Mouse (Mus musculus): ENCODE measurements around the gene Whrn. TPM values are rescaled to one million over a fixed set of nuclear protein-coding genes. Genes with fewer than 3 reads are reported as not detected.

The Whrn gene
- polyA plus RNA-seq, 1 experiment from 2014 or later = 8.7 TPM

DNA sequence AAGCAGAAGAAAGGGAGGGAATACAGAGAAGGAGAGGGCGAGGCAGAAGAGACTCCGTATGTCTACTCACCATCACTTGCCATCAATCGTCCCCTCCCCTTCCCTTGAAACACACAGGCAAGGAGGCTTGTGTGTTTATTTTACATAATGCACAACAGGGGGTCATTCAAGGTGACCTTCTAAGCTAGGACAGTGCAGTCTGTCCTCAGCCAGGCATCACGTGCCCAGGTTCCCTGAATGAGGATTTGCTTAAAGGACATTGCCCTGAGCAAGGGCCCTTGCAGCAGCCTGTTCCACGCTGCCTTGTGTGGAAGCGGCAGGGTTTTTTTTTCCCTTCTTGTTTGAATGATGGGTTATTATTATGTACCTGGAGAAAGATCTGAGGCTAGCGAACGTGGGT is 29.7 kb upstream of the Whrn start:
- WGBS = 90% methylated on average over 8 of the region's 8 CpGs
- H3K36me3 ChIP-seq (ENCODE audit: control insufficient read depth, insufficient read depth, low read length) = no peaks in the 10 kb centered on the region
- no peak overlapping the region for H3K9ac ChIP-seq (ENCODE audit: low read depth, low read length)
- no peak overlapping the region for H3K27ac ChIP-seq (ENCODE audit: low read depth, low read length)
- H3K4me1 ChIP-seq (ENCODE audit: control insufficient read depth, insufficient read depth, low read length) = no peaks in the 10 kb centered on the region
- no peaks in the 10 kb centered on the region for H3K27me3 ChIP-seq (ENCODE audit: control insufficient read depth, insufficient read depth, low read length)
- no peak overlapping the region for H3K4me2 ChIP-seq (replicated peaks; ENCODE audit: low read depth, low read length)
- no peak for ATAC-seq (ENCODE audit: low FRiP score, low TSS enrichment)
- H3K4me3 ChIP-seq (ENCODE audit: low read length) = no peak overlapping the region
- no peaks in the 10 kb centered on the region for H3K9me3 ChIP-seq (ENCODE audit: control insufficient read depth, low read length)

DNA sequence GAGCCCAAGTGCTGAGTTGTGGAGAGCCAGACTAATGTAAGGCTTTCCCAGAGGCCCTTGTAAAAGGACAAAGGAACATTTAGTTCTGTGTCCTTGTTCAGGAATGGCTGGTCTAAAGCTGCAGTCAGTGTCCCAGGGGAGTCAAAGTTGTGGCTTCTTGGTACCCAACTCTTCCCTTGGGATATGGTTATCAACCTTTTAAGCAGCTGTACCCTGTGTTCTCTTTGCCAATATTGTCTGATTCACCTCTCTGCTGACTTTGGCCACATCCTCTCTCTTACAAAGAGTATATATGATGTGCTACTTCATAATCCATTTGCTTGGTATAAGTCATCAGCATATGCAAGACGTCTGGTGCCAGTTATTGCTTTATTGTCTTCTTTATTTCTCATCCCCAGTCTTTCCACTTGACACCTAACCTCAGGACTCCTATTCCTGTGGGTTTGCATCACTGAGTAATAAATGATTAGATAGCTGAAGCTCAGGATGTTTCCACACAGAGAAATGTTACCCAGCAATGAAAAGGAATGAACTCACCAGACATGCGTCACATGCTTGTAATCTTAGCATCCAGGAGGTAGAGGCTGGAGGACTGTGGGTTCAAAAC is 26.1 kb upstream of the Whrn start:
- Histone ChIP-seq H3K4me1 (ENCODE audit: control insufficient read depth, insufficient read depth, low read length) (no peaks in the 10 kb centered on the region), H3K9me3 (ENCODE audit: control insufficient read depth, low read length) (no peaks in the 10 kb centered on the region), H3K4me3 (ENCODE audit: low read length) (no peak overlapping the region), H3K36me3 (ENCODE audit: control insufficient read depth, insufficient read depth, low read length) (no peaks in the 10 kb centered on the region), H3K27ac (ENCODE audit: low read depth, low read length) (no peak overlapping the region), H3K4me2 (replicated peaks; ENCODE audit: low read depth, low read length) (no peak overlapping the region), H3K9ac (ENCODE audit: low read depth, low read length) (no peak overlapping the region), H3K27me3 (ENCODE audit: control insufficient read depth, insufficient read depth, low read length) (no peaks in the 10 kb centered on the region)
- 86% methylated on average over 2 of the region's 2 CpGs for WGBS
- no peak for ATAC-seq (ENCODE audit: low FRiP score, low TSS enrichment)

DNA sequence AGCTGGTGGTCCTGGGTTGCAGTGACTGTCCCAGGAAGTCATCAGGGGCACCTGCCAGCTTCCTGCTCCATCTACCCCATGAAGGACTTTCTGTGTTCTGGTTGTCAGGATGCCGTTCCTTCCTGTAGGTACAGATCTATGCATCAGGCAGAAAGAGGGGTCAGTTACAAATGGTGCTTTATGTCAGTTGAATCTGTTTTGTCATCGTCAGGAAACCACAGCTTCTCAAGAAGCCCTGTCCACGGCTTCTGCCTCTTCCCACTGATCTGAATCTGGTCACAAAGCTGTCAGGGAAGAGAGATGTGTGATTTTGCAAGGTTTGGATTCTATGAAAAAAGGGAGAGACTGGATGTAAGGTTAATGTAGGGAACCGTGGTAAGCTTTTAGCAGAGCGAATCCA is 19.2 kb upstream of the Whrn start:
- H3K9me3 ChIP-seq (ENCODE audit: control insufficient read depth, low read length) = no peaks in the 10 kb centered on the region
- no peak overlapping the region for H3K9ac ChIP-seq (ENCODE audit: low read depth, low read length)
- no peak for ATAC-seq (ENCODE audit: low FRiP score, low TSS enrichment)
- no peaks in the 10 kb centered on the region for H3K36me3 ChIP-seq (ENCODE audit: control insufficient read depth, insufficient read depth, low read length)
- no peaks in the 10 kb centered on the region for H3K4me1 ChIP-seq (ENCODE audit: control insufficient read depth, insufficient read depth, low read length)
- no peak overlapping the region for H3K27ac ChIP-seq (ENCODE audit: low read depth, low read length)
- WGBS = 77% methylated on average over 5 of the region's 5 CpGs
- H3K4me2 ChIP-seq (replicated peaks; ENCODE audit: low read depth, low read length) = no peak overlapping the region
- no peaks in the 10 kb centered on the region for H3K27me3 ChIP-seq (ENCODE audit: control insufficient read depth, insufficient read depth, low read length)
- no peak overlapping the region for H3K4me3 ChIP-seq (ENCODE audit: low read length)

- no peak overlapping the region for H3K27ac ChIP-seq (ENCODE audit: low read depth, low read length)
- H3K9me3 ChIP-seq (ENCODE audit: control insufficient read depth, low read length) = no peaks in the 10 kb centered on the region
- no peak overlapping the region for H3K9ac ChIP-seq (ENCODE audit: low read depth, low read length)
- no peaks in the 10 kb centered on the region for H3K4me1 ChIP-seq (ENCODE audit: control insufficient read depth, insufficient read depth, low read length)
- no peak overlapping the region for H3K4me3 ChIP-seq (ENCODE audit: low read length)
- H3K36me3 ChIP-seq (ENCODE audit: control insufficient read depth, insufficient read depth, low read length) = no peaks in the 10 kb centered on the region
- H3K4me2 ChIP-seq (replicated peaks; ENCODE audit: low read depth, low read length) = no peak overlapping the region
- no peaks in the 10 kb centered on the region for H3K27me3 ChIP-seq (ENCODE audit: control insufficient read depth, insufficient read depth, low read length)
- ATAC-seq (ENCODE audit: low FRiP score, low TSS enrichment) = no peak
- 74% methylated on average over 4 of the region's 4 CpGs for WGBS
These were observed 18.7 kb upstream of the Whrn start for GRCm38 (mm10) chr4:63514454-63514984.

DNA sequence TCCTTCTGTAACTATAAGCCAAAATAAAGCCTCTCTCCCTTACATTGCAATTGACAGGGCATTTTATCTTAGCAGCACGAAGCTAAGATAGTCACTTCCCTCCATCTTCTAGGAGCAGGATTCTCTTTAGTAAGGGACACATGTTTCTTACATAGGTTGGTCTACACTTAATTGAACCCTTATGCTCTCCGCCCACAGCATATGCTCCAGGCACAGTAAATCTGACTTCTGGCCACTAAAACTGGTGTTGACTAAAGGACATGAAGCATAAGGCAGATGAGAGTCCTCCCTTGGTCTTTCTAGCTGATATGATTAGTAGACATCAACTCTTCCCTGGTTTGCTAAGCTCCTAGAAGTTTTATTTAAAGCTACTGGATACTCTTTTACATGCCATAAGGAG is 17.1 kb upstream of the Whrn start:
- H3K4me3 ChIP-seq (ENCODE audit: low read length) = no peak overlapping the region
- H3K9ac ChIP-seq (ENCODE audit: low read depth, low read length) = no peak overlapping the region
- H3K4me1 ChIP-seq (ENCODE audit: control insufficient read depth, insufficient read depth, low read length) = no peaks in the 10 kb centered on the region
- no peak for ATAC-seq (ENCODE audit: low FRiP score, low TSS enrichment)
- no peak overlapping the region for H3K4me2 ChIP-seq (replicated peaks; ENCODE audit: low read depth, low read length)
- no peaks in the 10 kb centered on the region for H3K9me3 ChIP-seq (ENCODE audit: control insufficient read depth, low read length)
- H3K36me3 ChIP-seq (ENCODE audit: control insufficient read depth, insufficient read depth, low read length) = no peaks in the 10 kb centered on the region
- H3K27me3 ChIP-seq (ENCODE audit: control insufficient read depth, insufficient read depth, low read length) = no peaks in the 10 kb centered on the region
- WGBS = 81% methylated on average over 2 of the region's 2 CpGs
- H3K27ac ChIP-seq (ENCODE audit: low read depth, low read length) = no peak overlapping the region

- ATAC-seq (ENCODE audit: low FRiP score, low TSS enrichment) = no peak
These were observed 12.4 kb upstream of the Whrn start for GRCm38 (mm10) chr4:63508232-63508631.

GRCm38 (mm10) chr4:63507478-63507877 is 11.7 kb upstream of the Whrn start:
- no peaks in the 10 kb centered on the region for H3K9me3 ChIP-seq (ENCODE audit: control insufficient read depth, low read length)
- no peak overlapping the region for H3K9ac ChIP-seq (ENCODE audit: low read depth, low read length)
- no peaks in the 10 kb centered on the region for H3K4me1 ChIP-seq (ENCODE audit: control insufficient read depth, insufficient read depth, low read length)
- no peak overlapping the region for H3K4me3 ChIP-seq (ENCODE audit: low read length)
- H3K36me3 ChIP-seq (ENCODE audit: control insufficient read depth, insufficient read depth, low read length) = no peaks in the 10 kb centered on the region
- no peaks in the 10 kb centered on the region for H3K27me3 ChIP-seq (ENCODE audit: control insufficient read depth, insufficient read depth, low read length)
- ATAC-seq (ENCODE audit: low FRiP score, low TSS enrichment) = no peak
- H3K27ac ChIP-seq (ENCODE audit: low read depth, low read length) = no peak overlapping the region
- H3K4me2 ChIP-seq (replicated peaks; ENCODE audit: low read depth, low read length) = no peak overlapping the region
- 78% methylated on average over 5 of the region's 5 CpGs for whole genome bisulfite sequencing

More at GRCm38 (mm10) chr4:63508232-63508631, 12.4 kb upstream of the Whrn start:
- 24% methylated on average over 4 of the region's 4 CpGs for WGBS
- no peak overlapping the region for H3K27ac ChIP-seq (ENCODE audit: low read depth, low read length)
- H3K4me1 ChIP-seq (ENCODE audit: control insufficient read depth, insufficient read depth, low read length) = no peaks in the 10 kb centered on the region
- no peak overlapping the region for H3K9ac ChIP-seq (ENCODE audit: low read depth, low read length)
- H3K27me3 ChIP-seq (ENCODE audit: control insufficient read depth, insufficient read depth, low read length) = no peaks in the 10 kb centered on the region
- no peaks in the 10 kb centered on the region for H3K36me3 ChIP-seq (ENCODE audit: control insufficient read depth, insufficient read depth, low read length)
- no peak overlapping the region for H3K4me3 ChIP-seq (ENCODE audit: low read length)
- no peak overlapping the region for H3K4me2 ChIP-seq (replicated peaks; ENCODE audit: low read depth, low read length)
- H3K9me3 ChIP-seq (ENCODE audit: control insufficient read depth, low read length) = no peaks in the 10 kb centered on the region

DNA sequence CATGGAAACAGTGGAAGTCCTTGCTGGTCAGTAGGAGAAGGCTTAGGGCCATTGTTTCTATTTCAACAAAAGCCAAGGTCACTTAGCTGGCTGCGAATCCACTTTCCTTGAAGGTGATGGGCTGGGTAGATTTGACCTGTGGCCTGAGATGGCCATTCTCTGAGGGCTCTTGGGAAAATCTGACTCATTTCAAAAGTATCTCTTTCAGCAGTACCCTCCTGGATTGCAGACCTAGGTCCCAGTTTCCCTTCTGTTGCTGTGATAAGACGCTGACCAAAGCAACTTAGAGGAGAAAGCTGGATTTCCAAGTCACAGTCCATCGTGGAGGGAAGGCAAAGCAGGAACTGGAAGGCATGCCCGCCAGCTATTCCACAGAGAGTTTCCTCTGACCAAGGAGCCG is 8.2 kb upstream of the Whrn start:
- Histone ChIP-seq H3K27ac (ENCODE audit: low read depth, low read length) (no peak overlapping the region), H3K4me2 (replicated peaks; ENCODE audit: low read depth, low read length) (no peak overlapping the region), H3K36me3 (ENCODE audit: control insufficient read depth, insufficient read depth, low read length) (no peaks in the 10 kb centered on the region), H3K9ac (ENCODE audit: low read depth, low read length) (no peak overlapping the region), H3K4me3 (ENCODE audit: low read length) (no peak overlapping the region), H3K4me1 (ENCODE audit: control insufficient read depth, insufficient read depth, low read length) (no peaks in the 10 kb centered on the region), H3K27me3 (ENCODE audit: control insufficient read depth, insufficient read depth, low read length) (no peaks in the 10 kb centered on the region), H3K9me3 (ENCODE audit: control insufficient read depth, low read length) (no peaks in the 10 kb centered on the region)
- 71% methylated on average over 5 of the region's 5 CpGs for WGBS
- no peak for ATAC-seq (ENCODE audit: low FRiP score, low TSS enrichment)

DNA sequence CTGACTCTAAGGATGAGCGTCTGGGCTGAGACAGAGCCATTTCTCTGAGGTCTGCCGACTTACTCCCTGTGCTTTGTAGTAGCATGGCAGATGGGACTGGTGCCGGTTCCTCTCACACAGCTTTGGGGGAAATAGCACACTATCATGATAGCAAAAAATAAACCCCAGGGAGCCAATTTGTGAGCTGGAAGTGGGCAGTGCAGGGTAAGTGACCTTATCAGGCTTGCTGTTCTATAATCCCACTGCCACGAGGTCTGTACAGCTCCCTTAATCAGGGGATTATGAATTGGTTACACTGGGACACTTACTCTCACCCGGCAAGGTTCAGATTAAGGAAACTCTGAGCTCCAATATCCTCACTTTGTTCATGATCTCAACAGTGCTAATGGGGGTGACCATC is 5.3 kb upstream of the Whrn start:
- Histone ChIP-seq H3K36me3 (ENCODE audit: control insufficient read depth, insufficient read depth, low read length) (no peaks in the 10 kb centered on the region), H3K27me3 (ENCODE audit: control insufficient read depth, insufficient read depth, low read length) (no peaks in the 10 kb centered on the region), H3K4me1 (ENCODE audit: control insufficient read depth, insufficient read depth, low read length) (0 out of 2 replicates have a peak, but pooled peaks cover 3% of the 10 kb centered on the region), H3K4me2 (replicated peaks; ENCODE audit: low read depth, low read length) (no peak overlapping the region), H3K9me3 (ENCODE audit: control insufficient read depth, low read length) (no peaks in the 10 kb centered on the region), H3K4me3 (ENCODE audit: low read length) (no peak overlapping the region), H3K27ac (ENCODE audit: low read depth, low read length) (no peak overlapping the region), H3K9ac (ENCODE audit: low read depth, low read length) (no peak overlapping the region)
- no peak for ATAC-seq (ENCODE audit: low FRiP score, low TSS enrichment)
- WGBS = 80% methylated on average over 5 of the region's 5 CpGs

All from kidney, embryonic 14.5 days (tissue).